Mouse (Mus musculus): ENCODE results near the gene Ublcp1. TPM values are rescaled to one million over a fixed set of nuclear protein-coding genes. Genes with fewer than 3 reads are reported as not detected.

Gene Ublcp1
- polyA plus RNA-seq (2011; ENCODE audit: insufficient read depth, insufficient read length, low read depth, missing spikeins): 66.9 and 68.8 TPM in 2 replicates

- TF ChIP-seq POLR2A (IDR thresholded peaks at IDR 0.05; ENCODE audit: insufficient read depth, low read length) (peak; percentile 10), CTCF (IDR thresholded peaks at IDR 0.05; ENCODE audit: low read depth, low read length) (no peak)
- peak within 1 kb of the TSS; percentile 80 for H3K4me3 ChIP-seq (ENCODE audit: low read depth, low read length)
These were observed at the start of gene Ublcp1 for GRCm38 (mm10) chr11:44470432-44471336. Gene Ublcp1, minus strand, starts transcription at chr11:44470498.

DNA sequence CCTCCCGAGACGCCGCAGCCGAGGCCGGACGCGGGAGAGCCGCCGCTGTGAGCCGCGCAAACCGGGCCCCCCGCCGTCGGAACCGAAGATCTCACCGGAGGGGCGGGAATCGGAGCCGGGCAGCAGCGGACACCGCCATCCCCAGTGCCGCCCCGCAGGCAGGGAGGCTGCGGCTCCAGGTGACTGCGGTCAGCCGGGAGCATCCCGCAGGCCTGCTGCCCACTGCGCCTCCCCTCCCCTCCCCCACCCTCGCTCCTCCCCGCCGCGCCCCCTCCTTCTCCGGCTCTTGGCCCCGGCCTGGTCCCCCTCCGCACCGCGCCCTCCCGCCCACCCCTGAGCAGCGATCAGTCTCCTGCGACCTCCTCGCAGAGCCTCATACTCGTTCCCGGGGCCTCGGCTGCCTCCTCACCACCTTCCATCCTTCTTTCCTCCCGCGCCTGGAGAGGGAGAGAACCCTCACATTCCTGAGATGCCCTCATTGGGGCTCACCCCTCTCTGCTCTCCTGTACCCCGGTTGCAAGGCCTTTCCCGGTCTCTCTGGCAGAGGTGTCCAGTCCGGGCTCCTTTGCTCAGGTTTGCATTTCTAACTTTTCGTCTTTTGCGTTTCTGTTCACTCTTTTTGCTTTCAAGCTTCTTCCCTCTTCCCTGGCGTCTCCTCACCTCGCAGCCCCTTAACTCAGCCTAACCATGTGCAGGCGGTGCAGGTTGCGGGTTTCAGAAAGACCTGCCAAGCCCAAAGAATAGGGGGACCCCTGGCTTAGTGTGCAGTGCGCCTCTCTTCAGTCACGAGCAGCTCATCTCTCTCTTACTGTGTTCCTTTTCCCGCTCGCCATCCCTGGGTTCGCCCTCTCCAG lies 49.0 kb upstream of the Ublcp1 start:
- TF ChIP-seq POLR2A (IDR thresholded peaks at IDR 0.05; ENCODE audit: insufficient read depth, low read length) (no peak), CTCF (IDR thresholded peaks at IDR 0.05; ENCODE audit: low read depth, low read length) (no peak)
- H3K27ac ChIP-seq (ENCODE audit: insufficient read depth, low read length): no peak overlapping the region
- H3K9me3 ChIP-seq (replicated peaks; ENCODE audit: control insufficient read depth, insufficient read depth, low read length, poor library complexity, severe bottlenecking): no peaks in the 10 kb centered on the region
- H3K36me3 ChIP-seq (ENCODE audit: control insufficient read depth, insufficient read depth, low read length, poor library complexity, severe bottlenecking): no peaks in the 10 kb centered on the region
- no peaks in the 10 kb centered on the region for H3K4me1 ChIP-seq (ENCODE audit: control insufficient read depth, insufficient read depth, low read length)
- peak overlapping the region; percentile 80 for H3K4me3 ChIP-seq (ENCODE audit: low read depth, low read length)
- H3K9ac ChIP-seq (ENCODE audit: low read depth, poor library complexity, severe bottlenecking): peak overlapping the region; percentile 97
- no peaks in the 10 kb centered on the region for H3K27me3 ChIP-seq (ENCODE audit: control insufficient read depth, insufficient read depth, low read length, poor library complexity, severe bottlenecking)

More at GRCm38 (mm10) chr11:44470432-44471336, at the start of gene Ublcp1:
- peak within 1 kb of the TSS; percentile 96 for H3K27ac ChIP-seq (ENCODE audit: insufficient read depth, low read length)
- H3K9ac ChIP-seq (ENCODE audit: low read depth, poor library complexity, severe bottlenecking): peak within 1 kb of the TSS; percentile 69
- peaks cover 6% of the 10 kb centered on the region for H3K36me3 ChIP-seq (ENCODE audit: control insufficient read depth, insufficient read depth, low read length, poor library complexity, severe bottlenecking)
- no peaks in the 10 kb centered on the region for H3K9me3 ChIP-seq (replicated peaks; ENCODE audit: control insufficient read depth, insufficient read depth, low read length, poor library complexity, severe bottlenecking)
- no peaks in the 10 kb centered on the region for H3K27me3 ChIP-seq (ENCODE audit: control insufficient read depth, insufficient read depth, low read length, poor library complexity, severe bottlenecking)
- no peaks in the 10 kb centered on the region for H3K4me1 ChIP-seq (ENCODE audit: control insufficient read depth, insufficient read depth, low read length)

- H3K4me3 ChIP-seq (ENCODE audit: low read depth, low read length): peak within 1 kb of the TSS; percentile 80
- TF ChIP-seq EP300 (IDR thresholded peaks at IDR 0.05; ENCODE audit: insufficient read depth, low read depth, low read length) (0 out of 2 replicates have a peak, but pooled peaks have one; percentile 17), CTCF (IDR thresholded peaks at IDR 0.05; ENCODE audit: low read depth, low read length) (no peak)
These were observed 48.2 kb upstream of the Ublcp1 start, which contains the start of gene Rnf145 for GRCm38 (mm10) chr11:44518281-44519095. Gene Rnf145, plus strand, starts transcription at chr11:44518964.

GRCm38 (mm10) chr11:44517561-44518280 lies 47.4 kb upstream of the Ublcp1 start:
- no peaks in the 10 kb centered on the region for H3K4me1 ChIP-seq (ENCODE audit: control insufficient read depth, insufficient read depth, low read length)
- no peak overlapping the region for H3K27ac ChIP-seq (ENCODE audit: insufficient read depth, low read length)
- H3K27me3 ChIP-seq (ENCODE audit: control insufficient read depth, insufficient read depth, low read length, poor library complexity, severe bottlenecking): no peaks in the 10 kb centered on the region
- no peak overlapping the region for H3K4me3 ChIP-seq (ENCODE audit: low read depth, low read length)
- TF ChIP-seq CTCF (IDR thresholded peaks at IDR 0.05; ENCODE audit: low read depth, low read length) (peak; percentile 40), POLR2A (IDR thresholded peaks at IDR 0.05; ENCODE audit: insufficient read depth, low read length) (no peak)
- H3K9me3 ChIP-seq (replicated peaks; ENCODE audit: control insufficient read depth, insufficient read depth, low read length, poor library complexity, severe bottlenecking): no peaks in the 10 kb centered on the region
- H3K9ac ChIP-seq (ENCODE audit: low read depth, poor library complexity, severe bottlenecking): peak overlapping the region; percentile 97
- no peaks in the 10 kb centered on the region for H3K36me3 ChIP-seq (ENCODE audit: control insufficient read depth, insufficient read depth, low read length, poor library complexity, severe bottlenecking)

More at GRCm38 (mm10) chr11:44518281-44519095, 48.2 kb upstream of the Ublcp1 start, which contains the start of gene Rnf145:
- peak within 1 kb of the TSS; percentile 97 for H3K9ac ChIP-seq (ENCODE audit: low read depth, poor library complexity, severe bottlenecking)
- H3K4me1 ChIP-seq (ENCODE audit: control insufficient read depth, insufficient read depth, low read length): no peaks in the 10 kb centered on the region
- no peaks in the 10 kb centered on the region for H3K9me3 ChIP-seq (replicated peaks; ENCODE audit: control insufficient read depth, insufficient read depth, low read length, poor library complexity, severe bottlenecking)
- H3K36me3 ChIP-seq (ENCODE audit: control insufficient read depth, insufficient read depth, low read length, poor library complexity, severe bottlenecking): no peaks in the 10 kb centered on the region
- no peaks in the 10 kb centered on the region for H3K27me3 ChIP-seq (ENCODE audit: control insufficient read depth, insufficient read depth, low read length, poor library complexity, severe bottlenecking)
- peak within 1 kb of the TSS; percentile 42; the same call in 1 of the 2 replicates for H3K27ac ChIP-seq (ENCODE audit: insufficient read depth, low read length)

DNA sequence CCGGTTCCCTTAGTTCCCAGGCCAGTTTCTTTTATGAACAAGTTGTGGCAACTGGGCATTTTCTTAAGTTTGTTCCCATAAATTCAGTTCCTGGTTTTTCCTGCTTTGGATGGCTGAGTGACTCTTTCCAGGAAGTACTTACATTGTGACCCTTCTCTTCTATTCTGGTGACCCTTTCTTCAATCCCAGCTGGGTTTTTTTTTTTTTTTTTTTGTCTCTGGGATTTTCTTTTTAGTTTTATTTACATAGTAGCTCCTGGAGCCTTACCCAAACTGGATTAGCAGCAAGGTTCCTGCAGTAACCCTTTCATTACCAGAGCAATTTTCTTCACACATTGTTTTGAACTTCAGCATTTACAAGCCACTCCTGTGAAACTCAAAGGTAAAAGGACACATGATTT lies 46.1 kb upstream of the Ublcp1 start:
- Histone ChIP-seq H3K36me3 (ENCODE audit: control insufficient read depth, insufficient read depth, low read length, poor library complexity, severe bottlenecking) (no peaks in the 10 kb centered on the region), H3K9ac (ENCODE audit: low read depth, poor library complexity, severe bottlenecking) (no peak overlapping the region), H3K27me3 (ENCODE audit: control insufficient read depth, insufficient read depth, low read length, poor library complexity, severe bottlenecking) (no peaks in the 10 kb centered on the region), H3K4me1 (ENCODE audit: control insufficient read depth, insufficient read depth, low read length) (no peaks in the 10 kb centered on the region), H3K4me3 (ENCODE audit: low read depth, low read length) (no peak overlapping the region), H3K9me3 (replicated peaks; ENCODE audit: control insufficient read depth, insufficient read depth, low read length, poor library complexity, severe bottlenecking) (no peaks in the 10 kb centered on the region), H3K27ac (ENCODE audit: insufficient read depth, low read length) (no peak overlapping the region)
- TF ChIP-seq POLR2A (IDR thresholded peaks at IDR 0.05; ENCODE audit: insufficient read depth, low read length): no peak
- TF ChIP-seq EP300 (IDR thresholded peaks at IDR 0.05; ENCODE audit: insufficient read depth, low read depth, low read length): no peak
- no peak for TF ChIP-seq CTCF (IDR thresholded peaks at IDR 0.05; ENCODE audit: low read depth, low read length)
